Mouse (Mus musculus) forebrain, embryonic 12.5 days (tissue): ENCODE measurements at regions not wholly inside any gene's neighbourhood (a gene's known extent, or its start where the extent isn't known, plus 50 kb on each side); places are given as distances from the start of the nearest gene placed in this dataset.

ENCODE experiments used
- ATAC-seq: fragments of 200-750 bp; cut with Nextera tagmentation; 2 replicates; pipeline ENCODE4 v1.8.0; 2017; ENCODE audit warnings: moderate TSS enrichment; ENCODE audit not compliant: low FRiP score
- H3K27ac ChIP-seq: fragments of 300-500 bp; sonication (generic); 2 replicates; pipeline ENCODE4 v1.5.1; 2016; ENCODE audit warnings: mild to moderate bottlenecking
- H3K27me3 ChIP-seq: fragments of 300-500 bp; sonication (generic); 2 replicates; pipeline ENCODE4 v1.6.1; 2016; ENCODE audit warnings: mild to moderate bottlenecking
- H3K36me3 ChIP-seq: fragments of 300-500 bp; sonication (generic); replicated peaks from 2 replicates; pipeline ENCODE4 v1.6.1; 2016; ENCODE audit warnings: mild to moderate bottlenecking
- H3K4me1 ChIP-seq: fragments of 300-500 bp; sonication (generic); 2 replicates; pipeline ENCODE4 v1.6.1; 2016
- H3K4me2 ChIP-seq: fragments of 300-500 bp; sonication (generic); 2 replicates; pipeline ENCODE4 v1.6.1; 2016; ENCODE audit warnings: mild to moderate bottlenecking, moderate library complexity
- H3K4me3 ChIP-seq: fragments of 300-500 bp; sonication (generic); replicated peaks from 2 replicates; pipeline ENCODE4 v1.5.1; 2016; ENCODE audit warnings: mild to moderate bottlenecking
- H3K9ac ChIP-seq: fragments of 300-500 bp; sonication (generic); 2 replicates; pipeline ENCODE4 v1.6.1; 2016; ENCODE audit warnings: mild to moderate bottlenecking
- H3K9me3 ChIP-seq: fragments of 300-500 bp; sonication (generic); 2 replicates; pipeline ENCODE4 v1.6.1; 2016
- WGBS: fragments of 180-500 bp; shearing (Covaris S2); methylation state at CpG from one replicate; pipeline ENCODE4 v1.1.7; 2016; 5-methylcytosine and 5-hydroxymethylcytosine counted together

DNA sequence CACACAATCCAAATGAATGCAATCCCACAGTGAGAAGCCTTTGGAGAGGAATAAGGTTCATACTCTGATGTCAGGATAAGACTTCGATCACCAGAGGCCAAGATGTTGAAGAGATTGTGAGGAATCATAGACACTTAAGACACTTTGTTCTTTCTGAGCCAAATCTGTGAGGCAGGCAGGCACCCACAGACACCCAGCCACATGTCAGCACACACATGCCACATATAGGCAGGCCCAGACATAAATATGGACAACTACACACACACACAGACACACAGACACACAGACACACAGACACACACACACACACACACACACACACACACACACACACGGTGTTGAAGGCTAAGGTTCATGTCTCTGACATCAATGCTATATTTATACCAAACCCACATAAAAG, 185.1 kb upstream of the Frmd6 start:
- Histone ChIP-seq H3K9me3 (no peaks in the 10 kb centered on the region), H3K27ac (no peak overlapping the region), H3K27me3 (no peaks in the 10 kb centered on the region), H3K36me3 (no peaks in the 10 kb centered on the region), H3K4me1 (no peaks in the 10 kb centered on the region), H3K4me3 (no peak overlapping the region), H3K9ac (no peak overlapping the region), H3K4me2 (no peak overlapping the region)
- no peak for ATAC-seq
- WGBS: 83% methylated on average over 2 of the region's 2 CpGs

DNA sequence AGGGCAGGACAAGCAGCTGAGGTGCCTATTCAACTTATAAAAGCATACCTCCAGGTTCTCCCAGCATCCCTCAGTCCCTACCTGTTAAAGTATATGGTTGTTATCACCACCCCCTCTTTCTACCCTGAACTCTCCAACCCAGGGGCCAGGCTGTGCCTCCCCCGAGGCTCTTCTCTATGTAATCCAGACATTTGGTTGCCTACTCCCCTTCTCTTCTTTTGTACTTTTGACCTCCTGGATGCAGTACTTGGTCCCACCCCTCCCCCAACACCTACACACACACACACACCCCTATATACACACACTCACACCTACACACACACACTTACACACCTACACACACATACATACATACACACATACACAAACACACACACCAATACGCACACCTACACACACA, 180.4 kb upstream of the Frmd6 start:
- no peaks in the 10 kb centered on the region for H3K27me3 ChIP-seq
- ATAC-seq: no peak
- H3K4me1 ChIP-seq: no peaks in the 10 kb centered on the region
- H3K9ac ChIP-seq: no peak overlapping the region
- no peak overlapping the region for H3K4me3 ChIP-seq
- H3K36me3 ChIP-seq: no peaks in the 10 kb centered on the region
- H3K27ac ChIP-seq: no peak overlapping the region
- H3K4me2 ChIP-seq: no peak overlapping the region
- H3K9me3 ChIP-seq: no peaks in the 10 kb centered on the region
- WGBS: 79% methylated on average over 2 of the region's 2 CpGs

DNA sequence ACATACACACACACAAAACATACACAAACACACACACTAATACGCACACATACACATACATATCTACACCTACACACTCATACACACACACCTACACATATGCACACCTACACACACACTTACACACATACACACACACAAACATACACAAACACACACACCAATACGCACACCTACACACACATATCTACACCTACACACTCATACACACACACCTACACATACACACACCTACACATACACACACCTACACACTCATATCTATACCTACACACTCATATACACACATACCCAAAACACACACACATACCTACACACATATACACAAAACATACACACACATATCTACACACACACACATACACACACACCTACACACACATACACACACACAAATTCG, 179.9 kb upstream of the Frmd6 start:
- Histone ChIP-seq H3K4me1 (no peaks in the 10 kb centered on the region), H3K9ac (no peak overlapping the region), H3K27ac (no peak overlapping the region), H3K27me3 (no peaks in the 10 kb centered on the region), H3K4me2 (no peak overlapping the region), H3K9me3 (no peaks in the 10 kb centered on the region), H3K36me3 (no peaks in the 10 kb centered on the region), H3K4me3 (no peak overlapping the region)
- 69% methylated on average over 3 of the region's 3 CpGs for WGBS
- no peak for ATAC-seq

DNA sequence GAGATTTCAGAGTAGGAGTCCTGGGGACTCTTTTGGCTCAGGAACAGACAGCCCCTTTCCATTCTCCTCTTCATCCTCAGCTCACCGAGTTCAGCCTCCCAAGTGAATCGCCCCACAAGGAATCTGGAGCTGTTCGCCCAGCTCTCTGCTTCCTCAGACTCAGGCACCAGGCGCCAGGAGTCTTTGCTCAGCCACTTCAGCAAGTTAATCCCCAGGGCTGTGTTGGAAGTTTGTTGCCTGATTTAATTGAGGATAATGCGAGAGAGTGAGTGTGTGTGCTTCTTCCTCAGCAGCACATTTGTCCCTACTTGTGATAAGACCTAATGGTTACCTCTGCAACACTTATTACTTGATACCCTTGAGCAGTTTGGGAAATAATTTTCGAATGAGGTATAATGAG, 177.8 kb upstream of the Frmd6 start:
- 45% methylated on average over 6 of the region's 6 CpGs for WGBS
- Histone ChIP-seq H3K27ac (no peak overlapping the region), H3K4me2 (no peak overlapping the region), H3K4me3 (no peak overlapping the region), H3K9ac (no peak overlapping the region), H3K9me3 (no peaks in the 10 kb centered on the region), H3K4me1 (no peaks in the 10 kb centered on the region), H3K27me3 (no peaks in the 10 kb centered on the region), H3K36me3 (no peaks in the 10 kb centered on the region)
- no peak for ATAC-seq

DNA sequence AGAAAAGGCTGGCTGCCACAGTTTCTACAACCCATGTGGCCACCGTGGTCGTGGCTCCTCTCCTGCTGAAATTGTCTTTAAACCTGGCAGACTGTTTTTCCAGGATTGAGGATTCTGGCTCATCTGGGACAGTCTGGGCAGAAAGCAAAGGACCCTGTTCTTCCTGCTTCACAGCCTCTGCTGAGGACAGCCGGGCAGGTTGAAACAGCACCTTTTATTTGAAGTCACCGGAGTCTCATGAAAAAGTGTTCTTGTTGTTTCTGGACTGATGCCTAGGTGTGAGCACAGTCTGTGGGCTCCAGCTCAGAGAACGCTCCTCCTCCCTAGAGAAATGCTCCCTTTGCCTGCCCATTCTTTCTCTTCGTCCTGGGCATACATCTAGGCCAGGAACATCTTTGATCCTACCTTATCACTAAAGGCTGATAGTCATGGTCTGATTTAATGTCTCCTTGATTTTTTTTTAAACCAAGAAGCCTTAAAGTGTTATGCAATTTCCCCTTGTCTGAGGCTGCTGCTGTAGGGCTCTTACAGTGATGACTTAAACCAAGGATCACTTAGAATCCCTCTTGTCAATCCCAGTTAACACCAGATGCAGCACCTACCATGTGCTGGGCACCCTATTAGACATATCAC, 177.0 kb upstream of the Frmd6 start:
- H3K4me1 ChIP-seq: no peaks in the 10 kb centered on the region
- H3K27me3 ChIP-seq: no peaks in the 10 kb centered on the region
- no peaks in the 10 kb centered on the region for H3K36me3 ChIP-seq
- WGBS: 84% methylated on average over 6 of the region's 6 CpGs
- no peaks in the 10 kb centered on the region for H3K9me3 ChIP-seq
- H3K27ac ChIP-seq: no peak overlapping the region
- H3K9ac ChIP-seq: no peak overlapping the region
- no peak overlapping the region for H3K4me2 ChIP-seq
- no peak overlapping the region for H3K4me3 ChIP-seq
- no peak for ATAC-seq

DNA sequence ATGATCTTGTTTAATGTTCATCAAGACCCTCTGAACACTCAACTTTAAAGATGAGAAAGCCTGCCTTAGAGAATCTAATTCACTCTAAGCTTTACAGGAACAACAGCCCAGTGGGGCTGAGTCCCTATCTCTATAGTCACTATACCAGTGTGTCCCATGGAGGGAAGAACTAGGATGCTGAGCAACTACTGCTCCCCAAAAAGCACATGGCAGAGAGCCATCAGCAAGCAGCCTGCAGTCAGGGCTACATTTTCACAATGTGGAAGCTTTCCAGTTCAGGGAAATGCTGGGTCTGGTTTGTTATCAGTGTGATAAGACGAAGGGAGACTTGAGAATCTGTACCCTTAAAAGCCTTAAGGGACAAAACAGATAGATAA, 176.5 kb upstream of the Frmd6 start:
- H3K4me1 ChIP-seq: no peaks in the 10 kb centered on the region
- 80% methylated on average over 1 of the region's 1 CpGs for WGBS
- no peaks in the 10 kb centered on the region for H3K36me3 ChIP-seq
- no peaks in the 10 kb centered on the region for H3K27me3 ChIP-seq
- H3K9ac ChIP-seq: no peak overlapping the region
- H3K27ac ChIP-seq: no peak overlapping the region
- ATAC-seq: no peak
- H3K4me2 ChIP-seq: no peak overlapping the region
- no peak overlapping the region for H3K4me3 ChIP-seq
- H3K9me3 ChIP-seq: no peaks in the 10 kb centered on the region

DNA sequence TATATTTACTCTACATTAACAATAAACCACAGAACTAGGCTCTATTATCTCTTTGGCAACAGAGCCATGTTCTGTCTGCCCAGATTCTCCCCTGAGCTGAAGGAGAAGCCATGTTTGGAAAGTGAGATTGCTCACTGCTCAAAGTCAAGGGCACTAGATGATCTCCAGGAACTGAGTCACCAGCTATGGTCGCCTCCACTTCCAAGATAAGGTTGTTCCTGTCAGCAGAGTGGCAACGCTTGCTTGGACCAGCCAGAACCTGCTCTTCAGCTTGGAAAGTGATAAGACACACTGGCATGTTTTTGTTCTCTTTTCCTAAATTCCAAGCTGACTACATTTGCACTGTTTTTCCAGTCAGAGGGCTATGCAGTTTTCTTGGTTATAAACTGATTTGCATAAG, 175.6 kb upstream of the Frmd6 start:
- Histone ChIP-seq H3K36me3 (no peaks in the 10 kb centered on the region), H3K9me3 (no peaks in the 10 kb centered on the region), H3K27me3 (no peaks in the 10 kb centered on the region), H3K4me3 (no peak overlapping the region), H3K27ac (no peak overlapping the region), H3K4me2 (no peak overlapping the region), H3K4me1 (no peaks in the 10 kb centered on the region), H3K9ac (no peak overlapping the region)
- WGBS: 89% methylated on average over 2 of the region's 2 CpGs
- ATAC-seq: no peak

DNA sequence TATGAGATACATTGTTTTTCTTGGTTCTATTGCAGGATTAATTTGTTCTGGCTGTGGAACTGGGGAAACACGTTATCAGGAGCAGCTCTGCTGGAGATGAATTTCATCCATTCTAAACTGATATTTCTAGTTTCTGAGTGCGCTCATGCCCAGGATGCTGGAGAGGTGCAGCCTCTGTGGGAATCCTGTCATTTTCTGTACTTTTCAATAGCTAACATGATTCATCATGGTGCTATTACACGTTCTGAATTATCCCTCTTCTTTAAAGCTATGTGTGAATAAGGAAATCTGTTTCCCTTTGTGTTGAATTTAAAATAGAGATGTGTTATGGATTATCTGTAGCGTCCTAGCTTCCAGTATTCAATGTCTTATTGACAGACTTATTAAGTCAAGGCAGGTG, 174.8 kb upstream of the Frmd6 start:
- H3K4me2 ChIP-seq: no peak overlapping the region
- no peak overlapping the region for H3K27ac ChIP-seq
- WGBS: 79% methylated on average over 4 of the region's 4 CpGs
- no peaks in the 10 kb centered on the region for H3K36me3 ChIP-seq
- H3K27me3 ChIP-seq: no peaks in the 10 kb centered on the region
- no peak overlapping the region for H3K9ac ChIP-seq
- ATAC-seq: no peak
- no peaks in the 10 kb centered on the region for H3K4me1 ChIP-seq
- no peak overlapping the region for H3K4me3 ChIP-seq
- H3K9me3 ChIP-seq: no peaks in the 10 kb centered on the region

DNA sequence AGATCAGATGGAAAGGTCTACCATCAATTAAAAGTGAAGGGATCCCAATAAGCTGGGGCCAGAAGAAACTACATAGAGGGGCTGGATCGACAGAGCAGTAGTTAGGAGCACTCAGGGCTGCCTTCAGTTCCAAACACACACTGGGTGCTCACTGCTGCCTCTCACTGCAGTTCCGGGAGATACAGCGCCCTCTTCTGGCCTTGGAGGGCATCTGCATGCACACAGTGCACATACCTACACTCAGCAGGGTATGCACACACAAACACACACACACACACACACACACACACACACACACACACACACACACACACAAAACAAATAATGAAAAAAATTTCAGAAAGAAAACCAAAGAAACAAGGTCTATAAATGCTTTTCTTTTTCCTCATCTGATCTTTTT, 172.6 kb upstream of the Frmd6 start:
- H3K4me2 ChIP-seq: no peak overlapping the region
- no peaks in the 10 kb centered on the region for H3K27me3 ChIP-seq
- no peaks in the 10 kb centered on the region for H3K36me3 ChIP-seq
- WGBS: 87% methylated on average over 3 of the region's 3 CpGs
- no peaks in the 10 kb centered on the region for H3K9me3 ChIP-seq
- no peak overlapping the region for H3K4me3 ChIP-seq
- ATAC-seq: no peak
- no peak overlapping the region for H3K9ac ChIP-seq
- no peak overlapping the region for H3K27ac ChIP-seq
- no peaks in the 10 kb centered on the region for H3K4me1 ChIP-seq

DNA sequence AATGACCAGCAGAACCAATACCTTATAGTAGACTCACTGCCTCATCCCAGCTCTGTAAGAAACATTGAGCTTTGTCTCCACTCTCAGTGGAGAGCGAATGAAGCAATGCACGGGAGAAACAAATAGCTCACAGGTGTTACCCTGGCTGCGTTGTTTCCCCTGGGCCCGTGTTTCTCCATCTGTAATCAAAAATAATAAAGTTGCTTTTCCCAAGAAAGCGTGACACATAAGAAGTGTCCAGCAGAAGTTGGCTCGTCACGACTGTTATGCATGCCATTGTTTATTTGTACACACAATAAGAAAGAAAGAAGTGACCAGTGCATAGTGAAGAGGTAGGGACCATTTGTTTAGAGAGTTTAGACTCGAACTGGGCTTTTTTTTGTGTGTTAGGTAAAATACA, 171.3 kb upstream of the Frmd6 start:
- no peak for ATAC-seq
- no peaks in the 10 kb centered on the region for H3K27me3 ChIP-seq

DNA sequence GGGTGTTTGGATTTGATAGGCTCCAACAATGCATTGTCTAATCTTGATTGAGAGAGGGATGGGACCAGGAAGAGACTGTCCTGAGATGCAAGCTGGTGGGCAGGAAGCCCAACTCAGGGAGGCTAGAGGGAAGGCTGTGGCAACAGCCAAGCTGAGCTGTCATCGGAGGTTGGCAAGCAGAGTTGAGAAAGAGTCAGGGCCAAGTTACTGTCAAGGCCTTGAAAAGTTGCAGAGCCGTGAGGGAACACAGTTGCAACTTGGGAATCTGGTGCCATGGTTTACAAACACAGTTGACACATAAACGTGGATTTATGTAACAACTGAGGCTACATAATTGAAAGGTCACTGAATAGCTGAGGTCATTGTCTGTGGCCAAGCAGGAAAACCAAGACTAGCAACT, 170.8 kb upstream of the Frmd6 start:
- Histone ChIP-seq H3K4me2 (no peak overlapping the region), H3K4me3 (no peak overlapping the region), H3K9me3 (no peaks in the 10 kb centered on the region), H3K27me3 (no peaks in the 10 kb centered on the region), H3K27ac (no peak overlapping the region), H3K4me1 (no peaks in the 10 kb centered on the region), H3K9ac (no peak overlapping the region), H3K36me3 (no peaks in the 10 kb centered on the region)
- no peak for ATAC-seq
- 87% methylated on average over 3 of the region's 3 CpGs for WGBS

More for the DNA sequence above, 171.3 kb upstream of the Frmd6 start:
- H3K4me3 ChIP-seq: no peak overlapping the region
- no peaks in the 10 kb centered on the region for H3K9me3 ChIP-seq
- no peak overlapping the region for H3K4me2 ChIP-seq
- H3K36me3 ChIP-seq: no peaks in the 10 kb centered on the region
- no peak overlapping the region for H3K27ac ChIP-seq
- 89% methylated on average over 8 of the region's 8 CpGs for WGBS
- H3K9ac ChIP-seq: no peak overlapping the region
- H3K4me1 ChIP-seq: no peaks in the 10 kb centered on the region

DNA sequence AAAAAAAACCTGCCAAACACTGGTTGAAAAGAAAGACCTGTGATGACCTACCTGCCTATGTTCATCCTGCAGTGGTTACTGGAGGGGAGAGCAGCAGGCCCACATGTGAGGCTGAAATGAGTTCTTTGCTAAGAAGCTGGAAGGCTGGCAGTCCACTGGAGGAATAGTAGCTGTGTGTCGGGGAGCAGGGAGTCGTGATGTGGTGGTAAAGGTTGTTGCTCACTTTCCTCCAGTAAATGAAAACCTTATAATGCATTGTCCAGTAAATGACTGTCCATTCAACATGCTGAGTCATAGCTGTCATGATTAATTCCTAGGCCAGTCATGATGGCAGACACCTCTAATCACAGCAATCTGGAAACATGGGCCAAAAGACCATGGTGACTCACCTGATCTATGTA, 169.9 kb upstream of the Frmd6 start:
- Histone ChIP-seq H3K9ac (no peak overlapping the region), H3K27ac (no peak overlapping the region), H3K36me3 (no peaks in the 10 kb centered on the region), H3K9me3 (no peaks in the 10 kb centered on the region), H3K4me2 (no peak overlapping the region), H3K4me1 (no peaks in the 10 kb centered on the region), H3K27me3 (no peaks in the 10 kb centered on the region), H3K4me3 (no peak overlapping the region)
- no peak for ATAC-seq
- WGBS: 92% methylated on average over 2 of the region's 2 CpGs

DNA sequence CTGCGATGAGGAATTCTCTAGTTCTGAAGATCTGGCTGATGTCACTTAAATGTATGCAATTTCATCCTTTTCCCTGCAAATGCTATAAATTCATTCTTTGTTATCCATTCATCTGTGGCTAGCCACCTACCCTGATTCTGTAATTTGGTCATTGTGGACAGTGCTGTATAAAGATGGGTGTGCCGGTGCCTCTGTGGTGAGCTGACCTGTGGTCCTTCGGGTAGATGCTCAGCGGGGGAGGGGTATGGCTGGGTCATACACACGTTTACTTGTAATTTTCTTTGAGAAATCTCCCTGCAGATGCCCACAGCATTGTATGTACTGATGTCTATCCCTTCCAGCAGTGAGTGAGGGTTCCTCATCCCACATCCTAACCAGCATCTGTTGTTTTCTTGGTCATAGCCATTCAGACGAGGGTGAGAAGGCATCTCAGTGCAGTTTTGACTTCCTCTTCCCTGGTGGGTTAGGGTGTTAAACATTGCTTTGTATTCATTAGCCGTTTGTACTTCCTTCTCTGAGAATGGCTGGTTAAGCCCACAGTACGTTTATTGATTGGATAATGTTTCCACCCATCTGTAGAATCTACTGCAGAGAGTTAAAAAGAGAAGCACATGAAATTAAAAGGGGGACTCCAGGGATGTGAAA, 169.3 kb upstream of the Frmd6 start:
- Histone ChIP-seq H3K9ac (no peak overlapping the region), H3K4me2 (no peak overlapping the region), H3K4me3 (no peak overlapping the region), H3K9me3 (no peaks in the 10 kb centered on the region), H3K27me3 (no peaks in the 10 kb centered on the region), H3K36me3 (no peaks in the 10 kb centered on the region), H3K27ac (no peak overlapping the region), H3K4me1 (no peaks in the 10 kb centered on the region)
- ATAC-seq: no peak
- WGBS: 73% methylated on average over 8 of the region's 8 CpGs
